Mouse (Mus musculus) thymus, adult 2 months (tissue): ENCODE measurements around the gene Stambpl1. TPM values are rescaled to one million over a fixed set of nuclear protein-coding genes. Genes with fewer than 3 reads are reported as not detected.

Source experiments
- DNase-seq: peaks from one replicate; pipeline ENCODE4 v3.0.0; 2021
- H3K27ac ChIP-seq: fragments of 200-500 bp; 2 replicates; pipeline ENCODE4 v1.5.1; 2012; ENCODE audit warnings: low read length, control low read depth; ENCODE audit not compliant: control insufficient read depth, insufficient read depth
- H3K27me3 ChIP-seq: fragments of 200-500 bp; 2 replicates; pipeline ENCODE4 v1.6.1; 2012; ENCODE audit warnings: mild to moderate bottlenecking, low read length, moderate library complexity, mixed read lengths; ENCODE audit not compliant: control insufficient read depth, insufficient read depth
- H3K36me3 ChIP-seq: fragments of 200-500 bp; 2 replicates; pipeline ENCODE4 v1.6.1; 2012; ENCODE audit warnings: mild to moderate bottlenecking, low read length, moderate library complexity; ENCODE audit not compliant: control insufficient read depth, insufficient read depth
- H3K4me1 ChIP-seq: fragments of 200-500 bp; replicated peaks from 2 replicates; pipeline ENCODE4 v1.6.1; 2012; ENCODE audit warnings: low read length; ENCODE audit not compliant: control insufficient read depth, insufficient read depth
- H3K4me3 ChIP-seq: fragments of 200-500 bp; 2 replicates; pipeline ENCODE4 v1.5.1; 2012; ENCODE audit warnings: mild to moderate bottlenecking, low read length, control low read depth, moderate library complexity; ENCODE audit not compliant: control insufficient read depth, insufficient read depth
- CTCF ChIP-seq: fragments of 200-500 bp; IDR thresholded peaks from 2 replicates; pipeline ENCODE4 v1.5.1; 2012; ENCODE audit warnings: mild to moderate bottlenecking, control low read depth, low read length, moderate library complexity, borderline replicate concordance; ENCODE audit not compliant: control insufficient read depth, poor library complexity, insufficient read depth; ENCODE audit errors: extremely low read depth
- POLR2A ChIP-seq: fragments of 200-500 bp; IDR thresholded peaks from 2 replicates; pipeline ENCODE4 v1.6.1; 2012; ENCODE audit warnings: mild to moderate bottlenecking, low read length, control low read depth, moderate library complexity; ENCODE audit not compliant: control insufficient read depth, poor library complexity, insufficient read depth; ENCODE audit errors: extremely low read depth
- WGBS: fragments of 180-500 bp; shearing (Covaris S2); methylation state at CpG from one replicate; pipeline ENCODE4 v1.1.7; 2018; 5-methylcytosine and 5-hydroxymethylcytosine counted together
- polyA plus RNA-seq: library from polyadenylated mRNA; depleted of rRNA; stranded (reverse); fragments of >200 nt; gene quantifications from 2 replicates; pipeline ENCODE4 v1.2.3, GENCODE M21; 2012

Stambpl1 gene
- polyA plus RNA-seq, 1 experiment, result 34.0 TPM

DNA sequence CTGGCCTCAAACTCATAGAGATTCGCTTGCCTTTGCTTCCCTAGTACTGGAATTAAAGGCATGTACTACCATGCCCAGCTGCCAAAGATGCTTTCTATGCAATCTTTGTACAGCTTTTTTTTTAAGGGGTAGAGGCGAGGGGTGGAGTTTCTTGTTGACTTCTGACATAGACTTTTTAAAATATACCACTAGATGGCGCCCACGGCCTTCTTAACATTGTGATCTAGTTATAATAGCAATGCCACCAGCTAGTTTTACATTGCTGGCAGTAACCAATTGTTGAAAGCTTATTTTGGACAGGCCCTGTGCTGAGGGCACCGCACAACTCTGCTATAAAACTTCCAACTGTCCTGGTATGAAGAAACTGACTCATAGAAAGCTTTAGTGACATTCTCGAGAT is 52.0 kb downstream of the Stambpl1 start:
- Histone ChIP-seq H3K27ac (no peak overlapping the region), H3K4me3 (no peak overlapping the region), H3K36me3 (peaks cover 25% of the 10 kb centered on the region), H3K4me1 (peaks cover 8% of the 10 kb centered on the region), H3K27me3 (no peaks in the 10 kb centered on the region)
- DNase-seq, result peak; percentile 72
- WGBS, result 17% methylated on average over 6 of the region's 6 CpGs
- TF ChIP-seq POLR2A (no peak), CTCF (no peak)

DNA sequence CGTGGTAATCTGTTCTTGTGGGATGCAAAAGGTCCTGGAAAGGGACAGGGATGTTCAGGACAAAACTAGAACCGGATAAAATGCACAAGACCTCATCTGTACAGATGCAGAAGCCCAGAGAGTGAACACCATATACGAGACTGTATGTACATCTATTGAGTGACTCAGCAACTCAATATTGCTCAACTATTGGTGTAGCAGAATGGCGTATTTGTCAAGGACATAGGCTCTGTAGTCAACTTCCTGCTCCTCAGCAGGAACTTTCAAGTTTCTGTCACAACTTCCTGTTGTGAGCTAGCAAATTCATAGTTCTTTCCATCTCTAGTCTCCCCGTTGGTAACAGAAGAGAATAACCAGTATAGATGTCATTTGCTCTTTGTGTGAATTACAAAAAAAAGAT is 56.5 kb downstream of the Stambpl1 start:
- H3K4me1 ChIP-seq, result peaks cover 9% of the 10 kb centered on the region
- no peak overlapping the region for H3K27ac ChIP-seq
- peak; percentile 10 for DNase-seq
- no peaks in the 10 kb centered on the region for H3K36me3 ChIP-seq
- no peaks in the 10 kb centered on the region for H3K27me3 ChIP-seq
- no peak for TF ChIP-seq CTCF
- no peak for TF ChIP-seq POLR2A
- 52% methylated on average over 5 of the region's 5 CpGs for WGBS
- H3K4me3 ChIP-seq, result no peak overlapping the region

DNA sequence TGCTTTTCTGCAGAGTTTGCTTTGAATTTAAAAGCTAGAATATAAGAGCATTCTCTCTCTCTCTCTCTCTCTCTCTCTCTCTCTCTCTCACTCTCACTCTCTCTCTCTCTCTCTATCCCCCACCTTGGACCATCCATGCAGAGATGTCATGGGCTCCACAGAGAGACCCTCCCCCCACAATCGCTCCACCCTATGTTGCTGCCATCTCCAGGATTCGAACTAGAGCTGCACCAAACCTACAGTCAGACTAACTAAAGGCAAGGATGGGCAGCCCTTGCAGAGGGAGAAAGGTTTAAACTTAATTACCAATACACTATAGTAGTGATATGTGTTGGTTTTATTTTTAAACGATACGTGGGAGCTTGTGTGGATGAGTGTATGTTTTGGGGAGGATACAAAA is 58.6 kb downstream of the Stambpl1 start:
- 94% methylated on average over 4 of the region's 4 CpGs for WGBS
- DNase-seq, result no peak
- Histone ChIP-seq H3K27ac (no peak overlapping the region), H3K4me1 (peaks cover 17% of the 10 kb centered on the region), H3K4me3 (no peak overlapping the region), H3K27me3 (no peaks in the 10 kb centered on the region), H3K36me3 (no peaks in the 10 kb centered on the region)
- TF ChIP-seq CTCF (no peak), POLR2A (no peak)

GRCm38 (mm10) chr19:34251900-34252299 is 59.9 kb downstream of the Stambpl1 start:
- 91% methylated on average over 2 of the region's 2 CpGs for WGBS
- TF ChIP-seq CTCF, result no peak
- TF ChIP-seq POLR2A, result no peak

GRCm38 (mm10) chr19:34252450-34252849 is 60.4 kb downstream of the Stambpl1 start:
- no peak overlapping the region for H3K4me3 ChIP-seq
- TF ChIP-seq POLR2A, result no peak
- no peak for TF ChIP-seq CTCF
- H3K27ac ChIP-seq, result no peak overlapping the region
- H3K36me3 ChIP-seq, result no peaks in the 10 kb centered on the region
- DNase-seq, result no peak
- 96% methylated on average over 9 of the region's 9 CpGs for WGBS
- H3K4me1 ChIP-seq, result peaks cover 17% of the 10 kb centered on the region
- H3K27me3 ChIP-seq, result no peaks in the 10 kb centered on the region

More at GRCm38 (mm10) chr19:34251900-34252299, 59.9 kb downstream of the Stambpl1 start:
- no peak for DNase-seq
- Histone ChIP-seq H3K27ac (no peak overlapping the region), H3K36me3 (no peaks in the 10 kb centered on the region), H3K27me3 (no peaks in the 10 kb centered on the region), H3K4me1 (peaks cover 17% of the 10 kb centered on the region), H3K4me3 (no peak overlapping the region)

DNA sequence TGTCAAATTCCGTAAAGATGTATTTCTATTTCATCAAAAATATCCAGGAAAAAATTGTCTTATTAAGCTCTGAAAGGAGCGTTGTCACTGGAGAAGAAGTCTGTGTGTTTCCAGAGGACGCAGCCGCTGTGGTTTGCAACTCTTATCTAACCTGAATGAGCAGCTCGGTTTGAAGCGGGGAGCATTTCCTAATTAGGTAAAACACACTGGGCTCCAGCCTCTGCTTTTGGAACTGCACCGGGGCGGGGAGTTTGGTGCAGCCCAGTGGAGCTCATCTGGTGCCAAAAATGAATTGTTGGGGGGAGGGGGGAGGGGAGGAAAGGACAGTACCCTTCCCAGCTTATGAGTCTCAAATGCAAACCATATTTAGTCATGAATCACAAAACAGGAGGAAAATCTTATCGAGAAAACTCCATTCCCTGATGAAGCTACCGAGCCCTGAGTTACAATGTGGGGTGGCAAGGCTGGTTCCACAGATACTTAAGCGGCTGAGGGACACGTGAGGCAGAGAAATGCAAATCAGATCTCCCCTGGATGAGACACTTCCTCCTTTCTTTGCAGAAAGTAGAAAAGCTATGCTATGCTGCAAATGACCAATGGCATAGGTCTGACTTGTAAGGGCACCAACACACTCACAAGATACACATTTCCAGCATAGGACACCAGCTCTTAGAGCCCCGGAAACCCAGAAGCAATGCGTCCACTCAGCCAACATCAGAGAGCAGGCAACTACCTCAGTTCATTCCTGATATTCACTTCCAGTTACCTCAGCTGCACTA is 62.3 kb downstream of the Stambpl1 start:
- TF ChIP-seq POLR2A (no peak), CTCF (no peak)
- Histone ChIP-seq H3K4me3 (no peak overlapping the region), H3K4me1 (peaks cover 10% of the 10 kb centered on the region), H3K27me3 (no peaks in the 10 kb centered on the region), H3K27ac (0 out of 2 replicates have a peak overlapping the region, but pooled peaks have one; percentile 19), H3K36me3 (no peaks in the 10 kb centered on the region)
- peak; percentile 35 for DNase-seq
- WGBS, result 14% methylated on average over 14 of the region's 14 CpGs
